Mouse (Mus musculus): ENCODE results near the gene Ptprg.

DNA sequence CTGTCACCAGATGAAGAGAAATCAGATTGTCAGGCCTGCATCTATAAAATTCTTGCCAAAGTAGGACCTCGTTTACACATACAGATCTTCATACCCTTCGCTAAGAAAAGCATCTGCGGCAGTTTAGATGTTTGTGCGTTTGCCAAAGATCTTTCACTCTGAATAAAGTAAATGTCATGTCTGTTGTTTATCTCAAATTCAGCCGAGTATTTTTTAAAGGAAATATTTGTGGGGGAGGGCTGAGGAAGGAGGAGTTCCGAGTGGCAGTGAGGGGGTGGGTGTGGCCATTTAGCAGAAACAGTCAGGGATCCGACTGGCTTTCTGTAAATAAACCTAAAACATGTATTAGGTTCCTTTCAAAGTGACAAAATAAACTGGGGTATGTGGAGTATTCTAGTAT, 645.4 kb downstream of the Ptprg start:
- TF ChIP-seq POLR2A (IDR thresholded peaks at IDR 0.05; ENCODE audit: borderline replicate concordance, insufficient read depth, low read length) = no peak
- no peak for TF ChIP-seq CTCF (IDR thresholded peaks at IDR 0.05; ENCODE audit: borderline replicate concordance, insufficient read depth, low read depth, low read length)

All from cerebellum, adult 2 months (tissue).